Mouse (Mus musculus) fibroblast of lung, adult 2 months (primary cell): ENCODE measurements at regions not wholly inside any gene's neighbourhood (a gene's known extent, or its start where the extent isn't known, plus 50 kb on each side); places are given as distances from the start of the nearest gene placed in this dataset.
"Not testable (repeated sequence)": the region's sequence is repeated elsewhere in the genome, so short reads cannot be mapped to it uniquely, and the experiment has no call there.

Source experiments
- DNase-seq: peaks from one replicate; pipeline ENCODE4 v3.0.0-alpha.2; 2011; ENCODE audit warnings: low read depth

GRCm38 (mm10) chr12:56058876-56059275 lies 222.8 kb downstream of the Brms1l start:
- DNase-seq: no peak

GRCm38 (mm10) chr12:56058463-56058862 lies 222.3 kb downstream of the Brms1l start:
- DNase-seq: peak; percentile 22

- no peak for DNase-seq
Observed at GRCm38 (mm10) chr12:56055382-56055781, 219.3 kb downstream of the Brms1l start.

- no peak for DNase-seq
Observed at GRCm38 (mm10) chr12:56046050-56046449, 209.9 kb downstream of the Brms1l start.

- no peak for DNase-seq
Observed at GRCm38 (mm10) chr12:56020954-56021514, 184.9 kb downstream of the Brms1l start.

- DNase-seq: no peak
Observed at GRCm38 (mm10) chr12:56020547-56020946, 184.4 kb downstream of the Brms1l start.

GRCm38 (mm10) chr12:56009976-56010375 lies 173.9 kb downstream of the Brms1l start:
- no peak for DNase-seq

GRCm38 (mm10) chr12:56005846-56006245 lies 169.7 kb downstream of the Brms1l start:
- DNase-seq: no peak

- no peak for DNase-seq
Observed at GRCm38 (mm10) chr12:56005321-56005720, 169.2 kb downstream of the Brms1l start.

GRCm38 (mm10) chr12:56004479-56004878 lies 168.4 kb downstream of the Brms1l start:
- no peak for DNase-seq

- no peak for DNase-seq
Observed at GRCm38 (mm10) chr12:56003561-56003960, 167.4 kb downstream of the Brms1l start.

GRCm38 (mm10) chr12:55996585-55997377 lies 160.7 kb downstream of the Brms1l start:
- DNase-seq: no peak

GRCm38 (mm10) chr12:55983565-55984351 lies 147.6 kb downstream of the Brms1l start:
- no peak for DNase-seq

- no peak for DNase-seq
Observed at GRCm38 (mm10) chr12:55983128-55983527, 147.0 kb downstream of the Brms1l start.

GRCm38 (mm10) chr12:55974262-55974661 lies 138.1 kb downstream of the Brms1l start:
- no peak for DNase-seq

GRCm38 (mm10) chr12:55959319-55959718 lies 123.2 kb downstream of the Brms1l start:
- DNase-seq: not testable (repeated sequence)

GRCm38 (mm10) chr12:55940566-55940965 lies 104.4 kb downstream of the Brms1l start:
- DNase-seq: no peak

GRCm38 (mm10) chr12:55939281-55940142 lies 103.4 kb downstream of the Brms1l start:
- DNase-seq: no peak

GRCm38 (mm10) chr12:55934172-55934571 lies 98.0 kb downstream of the Brms1l start:
- DNase-seq: no peak

GRCm38 (mm10) chr12:55933417-55933816 lies 97.3 kb downstream of the Brms1l start:
- DNase-seq: no peak

GRCm38 (mm10) chr12:55930468-55930867 lies 94.3 kb downstream of the Brms1l start:
- no peak for DNase-seq

GRCm38 (mm10) chr12:55926974-55927321 lies 90.8 kb downstream of the Brms1l start:
- no peak for DNase-seq
